Mouse (Mus musculus) thymus, adult 2 months (tissue): ENCODE measurements around the gene Ndufs8. TPM values are rescaled to one million over a fixed set of nuclear protein-coding genes. Genes with fewer than 3 reads are reported as not detected.
"Not testable (repeated sequence)": the region's sequence is repeated elsewhere in the genome, so short reads cannot be mapped to it uniquely, and the experiment has no call there.

ENCODE experiments used
- DNase-seq: peaks from one replicate; pipeline ENCODE4 v3.0.0; 2021
- H3K27ac ChIP-seq: fragments of 200-500 bp; 2 replicates; pipeline ENCODE4 v1.5.1; 2012; ENCODE audit warnings: low read length, control low read depth; ENCODE audit not compliant: control insufficient read depth, insufficient read depth
- H3K27me3 ChIP-seq: fragments of 200-500 bp; 2 replicates; pipeline ENCODE4 v1.6.1; 2012; ENCODE audit warnings: mild to moderate bottlenecking, low read length, moderate library complexity, mixed read lengths; ENCODE audit not compliant: control insufficient read depth, insufficient read depth
- H3K36me3 ChIP-seq: fragments of 200-500 bp; 2 replicates; pipeline ENCODE4 v1.6.1; 2012; ENCODE audit warnings: mild to moderate bottlenecking, low read length, moderate library complexity; ENCODE audit not compliant: control insufficient read depth, insufficient read depth
- H3K4me1 ChIP-seq: fragments of 200-500 bp; replicated peaks from 2 replicates; pipeline ENCODE4 v1.6.1; 2012; ENCODE audit warnings: low read length; ENCODE audit not compliant: control insufficient read depth, insufficient read depth
- H3K4me3 ChIP-seq: fragments of 200-500 bp; 2 replicates; pipeline ENCODE4 v1.5.1; 2012; ENCODE audit warnings: mild to moderate bottlenecking, low read length, control low read depth, moderate library complexity; ENCODE audit not compliant: control insufficient read depth, insufficient read depth
- CTCF ChIP-seq: fragments of 200-500 bp; IDR thresholded peaks from 2 replicates; pipeline ENCODE4 v1.5.1; 2012; ENCODE audit warnings: mild to moderate bottlenecking, control low read depth, low read length, moderate library complexity, borderline replicate concordance; ENCODE audit not compliant: control insufficient read depth, poor library complexity, insufficient read depth; ENCODE audit errors: extremely low read depth
- POLR2A ChIP-seq: fragments of 200-500 bp; IDR thresholded peaks from 2 replicates; pipeline ENCODE4 v1.6.1; 2012; ENCODE audit warnings: mild to moderate bottlenecking, low read length, control low read depth, moderate library complexity; ENCODE audit not compliant: control insufficient read depth, poor library complexity, insufficient read depth; ENCODE audit errors: extremely low read depth
- WGBS: fragments of 180-500 bp; shearing (Covaris S2); methylation state at CpG from one replicate; pipeline ENCODE4 v1.1.7; 2018; 5-methylcytosine and 5-hydroxymethylcytosine counted together
- polyA plus RNA-seq: library from polyadenylated mRNA; depleted of rRNA; stranded (reverse); fragments of >200 nt; gene quantifications from 2 replicates; pipeline ENCODE4 v1.2.3, GENCODE M21; 2012; rRNA removed

Gene Ndufs8
- polyA plus RNA-seq: 287 and 340 TPM in 2 replicates

DNA sequence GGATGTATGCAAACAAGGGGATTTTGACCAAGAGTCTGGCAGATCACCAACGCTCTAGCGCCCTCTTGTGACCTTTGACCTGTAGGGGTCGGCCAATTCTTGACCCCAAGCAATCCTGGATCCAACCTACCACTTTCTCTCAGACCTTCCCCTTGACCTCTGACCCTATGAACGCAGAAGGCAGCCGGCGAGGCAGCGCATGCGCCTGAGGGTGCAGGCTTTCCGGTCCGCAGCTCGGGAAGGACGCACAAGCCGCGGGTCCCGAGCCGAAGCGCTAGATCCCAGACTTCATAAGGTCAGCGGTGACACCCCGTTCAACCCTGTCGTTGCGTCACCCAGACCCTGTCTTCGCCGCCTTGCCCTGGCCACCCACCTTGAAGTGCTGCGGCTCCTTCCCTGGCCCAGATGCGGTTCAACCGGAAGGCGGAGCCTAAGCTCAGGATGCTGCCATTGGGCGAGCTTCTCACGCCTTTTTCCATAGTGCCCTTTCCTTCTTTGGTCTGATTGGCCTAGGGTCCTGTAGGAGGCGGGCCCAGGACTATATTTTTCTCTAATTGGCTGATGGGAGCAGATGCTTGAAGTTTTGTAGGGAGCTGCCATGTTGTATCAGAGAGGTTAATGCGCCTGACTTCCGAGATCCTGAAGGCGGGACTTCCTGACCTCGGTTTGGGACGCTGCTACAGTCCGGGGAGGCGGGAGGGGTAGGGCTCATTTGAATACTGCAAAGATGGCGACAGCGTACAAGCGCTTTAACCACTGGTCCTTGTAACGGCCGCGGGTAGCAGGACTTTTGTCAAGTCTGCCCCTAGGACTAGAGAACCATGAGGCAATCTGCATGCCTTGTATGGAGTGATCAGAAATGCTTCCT lies at the start of gene Ndufs8:
Ndufs8 (minus strand) TSS at position 438 of the 868 bp plus-strand sequence.
- H3K4me3 ChIP-seq: peak within 1 kb of the TSS; percentile 79
- 1% methylated on average over 43 of the region's 43 CpGs for WGBS
- no peaks in the 10 kb centered on the region for H3K27me3 ChIP-seq
- peak; percentile 93 for DNase-seq
- no peaks in the 10 kb centered on the region; the same call in 1 of the 2 replicates for H3K36me3 ChIP-seq
- TF ChIP-seq CTCF: peak; percentile 44; the same call in 1 of the 2 replicates
- peak; percentile 74 for TF ChIP-seq POLR2A
- peak within 1 kb of the TSS; percentile 65 for H3K27ac ChIP-seq
- H3K4me1 ChIP-seq: peaks cover 20% of the 10 kb centered on the region

GRCm38 (mm10) chr19:3961805-3962204 lies 49.2 kb upstream of the Ndufs8 start:
- not testable (repeated sequence) for H3K4me1 ChIP-seq, H3K36me3 ChIP-seq, H3K27me3 ChIP-seq, H3K4me3 ChIP-seq, H3K27ac ChIP-seq, DNase-seq
- 95% methylated on average over 6 of the region's 6 CpGs for WGBS

DNA sequence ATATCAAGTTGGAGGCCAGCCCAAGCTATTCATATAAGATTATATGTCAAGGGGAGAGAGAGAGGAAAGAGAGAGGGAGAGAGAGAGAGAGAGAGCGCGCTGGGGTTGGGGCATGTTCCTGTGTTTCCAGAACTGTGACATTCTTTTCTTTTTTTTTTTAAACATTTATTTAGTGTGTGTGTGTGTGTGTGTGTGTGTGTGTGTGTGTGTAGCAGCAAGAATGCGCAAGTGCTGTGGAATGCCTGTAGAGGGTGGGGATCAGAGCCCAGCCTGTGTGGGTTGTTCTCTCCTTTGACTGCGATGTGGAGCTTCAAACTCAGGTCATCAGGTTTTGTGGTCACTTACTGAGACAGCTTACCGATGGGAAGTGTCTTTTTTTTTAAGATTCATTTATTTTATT lies 47.6 kb upstream of the Ndufs8 start:
- Histone ChIP-seq H3K36me3 (no peaks in the 10 kb centered on the region), H3K27me3 (no peaks in the 10 kb centered on the region), H3K4me3 (no peak overlapping the region), H3K27ac (no peak overlapping the region), H3K4me1 (no peaks in the 10 kb centered on the region)
- no peak for DNase-seq
- TF ChIP-seq POLR2A (no peak), CTCF (no peak)
- 70% methylated on average over 5 of the region's 5 CpGs for WGBS

GRCm38 (mm10) chr19:3959030-3959429 lies 46.5 kb upstream of the Ndufs8 start:
- no peak for DNase-seq
- no peaks in the 10 kb centered on the region for H3K27me3 ChIP-seq
- H3K36me3 ChIP-seq: no peaks in the 10 kb centered on the region
- H3K4me3 ChIP-seq: no peak overlapping the region
- H3K27ac ChIP-seq: no peak overlapping the region
- no peaks in the 10 kb centered on the region for H3K4me1 ChIP-seq
- no peak for TF ChIP-seq CTCF

DNA sequence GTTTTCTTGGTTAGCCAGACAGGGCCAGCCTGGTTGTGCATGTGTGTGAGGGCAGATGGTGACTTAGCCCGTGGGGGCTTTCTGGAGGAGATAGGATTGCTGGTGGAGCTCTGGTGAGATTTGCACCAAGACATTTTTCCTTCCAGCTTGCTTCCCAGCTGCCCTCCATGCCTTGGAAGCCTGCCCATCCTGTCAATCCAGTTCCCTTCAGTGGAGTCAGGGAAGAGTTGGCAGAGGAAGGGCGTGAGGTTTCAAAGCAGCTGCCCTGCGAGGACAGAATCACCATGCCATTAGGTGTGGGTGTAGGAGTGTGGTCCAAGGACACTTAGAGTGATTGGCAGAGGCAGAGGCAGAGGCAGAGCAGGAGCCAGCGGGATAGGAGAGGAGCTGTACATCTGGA lies 45.9 kb upstream of the Ndufs8 start, which contains the start of gene Aldh3b3:
Aldh3b3 (plus strand) TSS at position 176 of the 400 bp plus-strand sequence.
- Histone ChIP-seq H3K36me3 (no peaks in the 10 kb centered on the region), H3K27ac (no peak within 1 kb of the TSS), H3K27me3 (no peaks in the 10 kb centered on the region), H3K4me3 (no peak within 1 kb of the TSS), H3K4me1 (no peaks in the 10 kb centered on the region)
- 89% methylated on average over 4 of the region's 4 CpGs for WGBS
- TF ChIP-seq CTCF: no peak
- no peak for TF ChIP-seq POLR2A
- DNase-seq: no peak

- DNase-seq, H3K4me3 ChIP-seq, H3K27me3 ChIP-seq, H3K4me1 ChIP-seq, H3K27ac ChIP-seq, H3K36me3 ChIP-seq: not testable (repeated sequence)
- 91% methylated on average over 5 of the region's 5 CpGs for WGBS
Measured at GRCm38 (mm10) chr19:3957296-3958036, 44.9 kb upstream of the Ndufs8 start.

- no peaks in the 10 kb centered on the region for H3K36me3 ChIP-seq
- H3K27me3 ChIP-seq: no peaks in the 10 kb centered on the region
- H3K4me1 ChIP-seq: no peaks in the 10 kb centered on the region
- DNase-seq: no peak
- WGBS: 92% methylated on average over 4 of the region's 4 CpGs
- no peak overlapping the region for H3K27ac ChIP-seq
- TF ChIP-seq POLR2A: no peak
- no peak for TF ChIP-seq CTCF
- no peak overlapping the region for H3K4me3 ChIP-seq
Measured at GRCm38 (mm10) chr19:3955804-3956203, 43.2 kb upstream of the Ndufs8 start.
